Mouse (Mus musculus) gastrocnemius, postnatal 25 days (tissue): ENCODE data around the gene Tacc3. TPM values are rescaled to one million over a fixed set of nuclear protein-coding genes. Genes with fewer than 3 reads are reported as not detected.

ENCODE experiments used
- DNase-seq: peaks from one replicate; pipeline ENCODE4 v3.0.0; 2022
- total RNA-seq, 2 experiments: library from RNA; stranded (reverse); gene quantifications; 1 replicate in 1 of 2; 2 replicates in 1 of 2; pipeline ENCODE4 v1.2.3; 2021

Tacc3 gene
- total RNA-seq, 2 experiments from 2014 or later: 1.7 to 2.5 TPM

DNA sequence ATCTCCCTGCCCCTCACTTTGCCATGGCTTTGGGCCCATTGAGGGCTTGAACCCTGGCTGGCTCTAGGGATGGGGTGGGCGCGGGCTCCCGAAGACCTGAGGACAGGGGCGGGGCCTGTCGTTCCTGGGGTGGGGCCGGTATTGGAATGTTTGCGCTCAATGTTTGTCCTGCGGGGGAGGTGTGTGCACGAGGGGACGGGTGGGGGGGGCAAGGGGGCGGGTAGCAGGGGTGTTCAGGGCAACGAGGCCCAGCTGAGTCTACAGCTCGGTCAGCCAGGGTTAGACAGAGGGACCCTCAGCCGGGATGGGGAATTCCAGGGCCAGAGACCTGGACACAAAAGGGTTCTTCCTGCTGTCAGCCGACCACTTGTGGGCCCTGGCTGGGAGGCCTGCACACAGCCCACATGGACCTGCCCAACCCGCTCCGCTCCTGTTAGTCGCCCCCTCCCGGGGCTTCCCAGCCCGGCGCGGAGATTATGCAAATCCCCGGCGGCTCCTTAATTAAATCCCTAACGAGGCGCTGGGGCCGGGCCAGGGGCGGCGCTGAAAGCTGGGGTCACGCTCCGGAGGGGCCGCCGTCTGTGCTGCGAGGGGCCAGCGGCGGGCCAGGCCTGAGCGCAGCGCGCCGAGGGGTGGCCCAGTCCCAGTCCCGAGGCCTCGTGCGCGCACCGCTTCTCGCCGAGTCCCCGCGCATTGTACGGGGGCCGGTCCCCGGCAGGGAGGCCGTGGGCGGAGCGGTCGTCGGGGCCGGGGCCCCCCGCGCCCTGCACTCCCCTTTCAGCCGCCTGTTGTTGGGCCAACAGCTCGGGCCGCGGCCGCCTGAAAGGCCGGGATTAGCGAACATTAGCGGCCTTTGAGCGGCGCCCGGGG is 37.2 kb downstream of the Tacc3 start:
- DNase-seq: no peak

DNA sequence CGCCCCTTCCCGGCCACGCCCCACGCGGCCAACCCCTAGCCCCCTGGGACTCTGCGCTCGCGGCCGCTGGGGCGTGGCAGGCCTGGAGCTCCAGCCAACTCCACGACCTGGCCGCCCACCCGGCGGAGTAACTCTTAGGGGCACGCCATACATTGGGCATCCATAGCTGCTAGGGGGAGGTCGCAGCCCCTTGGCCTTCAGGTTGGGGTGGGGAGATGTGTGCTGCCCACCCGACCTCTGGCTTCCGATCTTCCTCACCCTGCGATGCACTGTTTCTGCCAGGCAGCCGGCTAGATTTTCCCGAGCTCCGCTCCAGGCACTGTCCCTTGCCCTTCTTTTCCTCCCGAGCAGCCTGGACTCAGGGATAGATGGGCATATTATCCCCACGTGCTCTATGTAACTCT is 37.8 kb downstream of the Tacc3 start:
- no peak for DNase-seq

DNA sequence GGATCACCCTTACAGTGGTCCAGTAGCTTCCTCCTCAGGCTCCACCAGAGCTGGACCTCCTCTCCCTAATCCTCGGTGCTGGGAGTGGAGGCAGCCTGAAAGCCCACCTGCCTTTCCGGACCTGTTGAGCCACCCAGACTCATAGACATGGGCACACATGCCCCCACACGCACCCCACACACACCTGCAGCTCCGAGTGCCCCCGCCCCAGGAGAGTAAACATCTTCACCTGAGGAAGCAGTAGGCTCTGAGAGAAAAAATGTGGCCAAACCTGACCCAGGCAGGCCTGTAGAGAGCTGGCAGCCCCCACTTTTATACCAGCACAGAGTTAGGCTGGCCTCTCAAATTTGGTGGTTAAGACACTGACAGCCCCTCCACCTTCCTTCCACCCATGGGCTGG is 38.5 kb downstream of the Tacc3 start:
- DNase-seq: no peak

GRCm38 (mm10) chr5:33697534-33697933 is 39.6 kb downstream of the Tacc3 start:
- DNase-seq: no peak

DNA sequence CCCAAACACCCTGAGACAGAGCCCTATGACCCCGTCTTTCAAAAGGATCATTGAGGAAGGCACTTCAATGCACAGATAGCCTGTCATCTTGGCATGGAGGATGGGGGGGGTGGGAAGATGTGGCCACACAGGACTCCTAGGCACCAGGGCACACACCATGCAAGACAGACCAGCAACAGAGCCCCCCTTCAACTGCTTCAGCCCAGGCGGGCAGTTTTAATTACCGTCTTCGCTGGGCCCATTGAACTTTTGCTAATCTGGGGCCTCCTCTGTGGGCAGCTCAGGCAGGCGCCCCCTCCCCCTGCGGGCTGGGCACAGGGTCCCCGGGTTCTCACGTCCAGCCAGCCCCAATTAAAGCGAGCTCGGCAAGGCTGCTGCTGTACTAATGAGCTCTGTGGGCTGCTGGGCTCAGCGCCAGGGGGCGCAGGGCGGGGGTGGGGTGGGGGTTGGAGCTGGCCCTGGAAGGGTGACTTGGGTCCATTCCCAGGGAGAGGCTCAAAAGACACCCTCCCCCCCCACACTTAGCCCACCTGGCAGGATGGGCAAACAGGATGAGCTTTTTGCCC is 40.1 kb downstream of the Tacc3 start:
- DNase-seq: no peak

DNA sequence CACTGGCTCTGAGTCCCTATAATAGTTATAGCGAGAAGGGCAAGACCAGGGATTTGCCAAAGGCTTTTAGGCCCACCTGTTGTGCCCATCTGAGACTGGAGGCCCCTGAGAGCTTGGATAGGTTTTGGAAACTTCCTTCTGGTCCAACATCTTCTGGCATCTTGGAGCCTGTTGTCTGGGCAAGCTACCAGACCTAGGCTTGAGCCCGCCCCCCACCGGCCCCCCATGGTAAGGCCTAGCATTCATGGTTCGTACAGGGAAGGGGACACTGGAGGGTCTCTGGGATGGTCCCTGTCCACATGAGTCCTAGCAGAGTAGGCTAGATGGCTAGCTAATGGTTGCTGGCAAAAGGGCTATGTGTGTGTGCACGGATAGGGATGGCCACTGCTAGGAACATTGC is 40.7 kb downstream of the Tacc3 start:
- DNase-seq: no peak

- DNase-seq: no peak
These were observed 42.1 kb downstream of the Tacc3 start for GRCm38 (mm10) chr5:33700010-33700409.

DNA sequence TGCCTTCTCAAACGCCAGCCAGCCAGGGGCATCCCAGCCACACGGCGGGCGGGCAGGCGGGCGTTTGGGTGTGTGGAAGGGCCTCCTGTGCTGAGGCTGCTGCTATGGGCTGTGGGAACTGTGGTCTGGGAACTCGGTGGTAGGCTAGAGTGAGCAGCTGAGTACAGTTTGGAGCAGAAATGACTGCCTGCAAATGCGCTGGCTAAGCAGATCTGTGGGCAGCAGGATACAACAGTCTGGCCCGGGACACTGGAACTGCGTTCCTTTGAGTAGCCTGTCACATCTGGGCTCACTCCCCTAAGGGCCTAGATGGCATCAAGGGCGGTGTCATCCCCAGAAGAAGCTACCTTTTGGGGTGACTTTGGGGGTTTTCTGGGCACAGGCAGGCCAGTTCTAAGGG is 43.9 kb downstream of the Tacc3 start:
- no peak for DNase-seq

DNA sequence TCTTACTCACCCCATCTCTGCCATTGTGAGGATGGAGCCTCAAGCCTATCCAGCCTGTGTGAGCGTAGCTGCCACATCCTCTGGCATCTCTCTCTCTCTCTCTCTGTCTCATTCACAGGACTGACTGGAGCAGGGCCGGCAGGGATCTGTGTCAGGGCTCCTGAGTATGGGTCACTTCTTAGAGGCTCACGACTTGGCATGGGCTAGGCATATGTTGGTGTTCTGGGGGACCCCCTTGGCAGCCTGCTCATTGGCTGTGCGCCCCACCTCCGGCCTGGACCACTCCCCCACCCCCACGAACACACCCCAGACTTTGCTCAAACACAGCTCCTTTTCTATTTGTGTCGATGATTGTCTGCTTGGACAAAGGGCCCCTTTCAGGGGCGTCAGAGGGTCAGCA is 46.1 kb downstream of the Tacc3 start:
- no peak for DNase-seq

GRCm38 (mm10) chr5:33704945-33705611 is 47.1 kb downstream of the Tacc3 start:
- no peak for DNase-seq

GRCm38 (mm10) chr5:33705612-33706349 is 47.9 kb downstream of the Tacc3 start:
- DNase-seq: no peak

DNA sequence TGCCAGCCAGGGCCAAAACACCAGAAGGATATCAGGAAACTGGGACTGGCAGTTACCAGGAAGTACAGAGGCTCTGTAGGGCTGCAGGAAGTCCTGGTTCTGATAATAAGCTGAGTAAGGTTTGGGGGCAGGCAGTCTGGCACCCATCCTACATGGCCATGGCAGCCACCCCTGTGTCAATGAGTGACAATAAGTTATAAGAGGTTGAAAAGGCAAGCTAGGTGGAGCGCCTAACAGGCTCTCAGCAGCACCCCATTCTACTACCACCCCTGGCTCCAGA is 48.4 kb downstream of the Tacc3 start:
- DNase-seq: no peak

GRCm38 (mm10) chr5:33707163-33707562 is 49.2 kb downstream of the Tacc3 start:
- no peak for DNase-seq

DNA sequence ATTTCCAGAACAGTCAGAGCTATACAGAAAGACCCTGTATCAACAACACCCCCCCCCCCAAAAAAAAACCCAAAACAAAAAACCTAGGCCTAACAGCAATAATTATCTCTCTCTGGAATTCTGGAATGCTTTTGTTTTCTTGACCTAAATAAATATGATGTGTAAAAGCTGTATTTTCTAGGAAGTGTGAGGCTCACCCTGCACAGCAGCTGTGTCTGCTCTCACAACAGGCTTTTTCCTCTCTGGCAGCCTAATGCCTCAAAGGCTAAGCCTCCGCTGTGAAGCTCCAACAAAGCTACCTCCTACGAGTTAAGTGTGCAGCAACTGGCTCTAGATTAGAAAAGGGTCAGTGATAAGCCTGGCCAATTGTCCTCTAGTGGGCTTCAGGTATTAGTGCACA is 51.1 kb downstream of the Tacc3 start:
- DNase-seq: no peak

DNA sequence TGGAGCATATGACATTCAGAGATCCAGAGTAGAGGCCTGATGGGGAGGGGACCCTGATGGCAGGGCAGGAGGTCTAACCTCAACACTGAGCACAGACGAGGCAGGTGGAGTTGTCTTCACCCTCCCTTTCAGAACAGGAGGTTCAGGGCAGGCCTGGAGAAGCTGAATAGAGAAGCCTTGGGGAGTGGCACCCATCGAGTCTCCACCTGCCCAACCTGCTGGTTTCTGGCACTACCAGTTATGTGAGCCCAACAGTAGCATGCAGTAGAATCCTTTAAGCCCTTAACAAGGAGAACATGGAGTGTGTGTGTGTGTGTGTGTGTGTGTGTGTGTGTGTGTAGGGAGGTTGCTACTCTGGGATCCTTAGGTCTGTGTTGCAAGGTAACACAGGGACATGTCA is 54.6 kb downstream of the Tacc3 start:
- DNase-seq: no peak

GRCm38 (mm10) chr5:33715182-33715581 is 57.3 kb downstream of the Tacc3 start:
- no peak for DNase-seq

DNA sequence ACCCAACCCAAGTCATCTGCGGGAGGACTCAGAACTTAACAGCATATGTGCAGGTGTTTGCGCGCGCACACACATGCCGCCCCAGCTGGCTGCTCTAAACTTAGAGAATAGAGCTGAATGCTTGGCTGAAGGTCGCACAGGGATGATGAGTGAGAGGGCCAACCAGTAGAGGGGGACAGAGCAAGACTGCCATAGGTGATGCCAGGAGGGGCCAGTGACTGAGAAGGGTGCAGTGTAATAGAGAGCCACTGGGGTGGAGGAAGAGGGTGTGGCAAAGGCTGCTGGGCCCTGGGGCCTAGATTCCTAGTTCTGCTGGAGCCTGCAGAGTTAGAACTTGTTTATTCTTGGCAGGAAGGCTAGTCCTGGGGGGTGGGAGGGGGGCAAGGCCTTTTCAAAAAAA is 58.5 kb downstream of the Tacc3 start:
- no peak for DNase-seq

- DNase-seq: no peak
These were observed 60.5 kb downstream of the Tacc3 start for GRCm38 (mm10) chr5:33718460-33718859.

DNA sequence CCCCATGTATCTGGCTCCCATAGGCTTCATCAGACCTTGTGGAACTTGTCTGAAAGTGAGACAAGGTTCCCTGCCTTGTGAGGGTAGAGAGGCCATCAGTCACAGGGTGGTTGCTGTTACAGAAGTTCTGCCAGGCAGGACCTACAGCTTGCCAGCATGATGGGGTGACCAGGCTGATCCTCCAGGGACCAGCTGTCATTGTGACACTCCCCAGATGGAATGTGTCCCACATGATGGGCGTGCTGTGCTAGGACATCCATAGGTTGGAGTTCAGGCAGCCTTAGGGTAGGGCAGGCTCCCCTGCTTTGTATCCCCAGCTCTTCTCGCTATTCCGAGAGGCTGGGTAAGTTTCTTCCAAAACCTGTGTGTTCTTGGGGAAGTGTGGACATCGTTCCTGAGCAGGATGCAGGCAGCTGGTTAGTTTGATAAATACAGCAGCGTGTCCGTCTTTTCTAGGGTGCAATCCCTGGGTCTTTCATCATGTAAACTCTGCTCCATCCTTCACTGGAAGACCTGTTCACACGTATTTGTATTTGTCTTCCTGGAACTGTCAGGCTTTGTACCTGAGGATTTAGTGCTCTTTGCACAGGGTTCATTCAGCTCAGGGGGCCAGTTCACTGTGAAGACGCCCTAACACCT is 63.0 kb downstream of the Tacc3 start:
- DNase-seq: no peak

GRCm38 (mm10) chr5:33721541-33722265 is 63.8 kb downstream of the Tacc3 start, which contains the start of gene Fgfr3:
TSS of gene Fgfr3 (plus strand) at chr5:33721674.
- DNase-seq: peak; percentile 73

- DNase-seq: no peak
These were observed 64.5 kb downstream of the Tacc3 start for GRCm38 (mm10) chr5:33722266-33723018.
